Mouse (Mus musculus) midbrain, embryonic 14.5 days (tissue): ENCODE results near the gene Fam19a3. TPM values are rescaled to one million over a fixed set of nuclear protein-coding genes. Genes with fewer than 3 reads are reported as not detected.
"Not testable (repeated sequence)": the region's sequence is repeated elsewhere in the genome, so short reads cannot be mapped to it uniquely, and the experiment has no call there.

ENCODE experiments used
- ATAC-seq: fragments of 200-750 bp; cut with Nextera tagmentation; 2 replicates; pipeline ENCODE4 v1.8.0; 2017; ENCODE audit warnings: moderate number of reproducible peaks, moderate library complexity; ENCODE audit not compliant: low FRiP score, low TSS enrichment
- DNase-seq: peaks from one replicate; pipeline ENCODE4 v3.0.0-alpha.2; 2015
- H3K27ac ChIP-seq: fragments of 300-500 bp; sonication (generic); replicated peaks from 2 replicates; pipeline ENCODE4 v1.5.1; 2014; ENCODE audit warnings: mild to moderate bottlenecking, low read depth, low read length, moderate library complexity
- H3K27me3 ChIP-seq: fragments of 300-500 bp; sonication (generic); 2 replicates; pipeline ENCODE4 v1.6.1; 2014; ENCODE audit warnings: low read length, control low read depth, mixed read lengths; ENCODE audit not compliant: control insufficient read depth, insufficient read depth
- H3K36me3 ChIP-seq: fragments of 300-500 bp; sonication (generic); 2 replicates; pipeline ENCODE4 v1.6.1; 2014; ENCODE audit warnings: low read length, control low read depth; ENCODE audit not compliant: control insufficient read depth, insufficient read depth
- H3K4me1 ChIP-seq: fragments of 300-500 bp; sonication (generic); 2 replicates; pipeline ENCODE4 v1.6.1; 2014; ENCODE audit warnings: mild to moderate bottlenecking, antibody characterized with exemption, low read length, control low read depth; ENCODE audit not compliant: control insufficient read depth, insufficient read depth
- H3K4me2 ChIP-seq: fragments of 300-500 bp; sonication (generic); 2 replicates; pipeline ENCODE4 v1.6.1; 2014; ENCODE audit warnings: mild to moderate bottlenecking, low read length, moderate library complexity
- H3K4me3 ChIP-seq: fragments of 300-500 bp; sonication (generic); replicated peaks from 2 replicates; pipeline ENCODE4 v1.5.1; 2014; ENCODE audit warnings: low read depth, low read length
- H3K9ac ChIP-seq: fragments of 300-500 bp; sonication (generic); replicated peaks from 2 replicates; pipeline ENCODE4 v1.6.1; 2014; ENCODE audit warnings: mild to moderate bottlenecking, low read length, moderate library complexity
- H3K9me3 ChIP-seq: fragments of 300-500 bp; sonication (generic); 2 replicates; pipeline ENCODE4 v1.6.1; 2016; ENCODE audit warnings: low read length, control low read depth, mixed read lengths; ENCODE audit not compliant: control insufficient read depth
- WGBS: fragments of 180-500 bp; shearing (Covaris S2); extraction: QIAGEN DNeasy Blood & Tissue Kit; methylation state at CpG from one replicate; pipeline ENCODE4 v1.1.7; 2014; 5-methylcytosine and 5-hydroxymethylcytosine counted together
- polyA plus RNA-seq: library from polyadenylated mRNA; unstranded; fragments of >200 nt; fragmentation: Nextera tagmentation; extraction: Ambion mirVana; gene quantifications from 2 replicates; pipeline ENCODE4 v1.2.1, GENCODE M21; 2014

The Fam19a3 gene
- polyA plus RNA-seq, 1 experiment from 2014 or later = not detected

DNA sequence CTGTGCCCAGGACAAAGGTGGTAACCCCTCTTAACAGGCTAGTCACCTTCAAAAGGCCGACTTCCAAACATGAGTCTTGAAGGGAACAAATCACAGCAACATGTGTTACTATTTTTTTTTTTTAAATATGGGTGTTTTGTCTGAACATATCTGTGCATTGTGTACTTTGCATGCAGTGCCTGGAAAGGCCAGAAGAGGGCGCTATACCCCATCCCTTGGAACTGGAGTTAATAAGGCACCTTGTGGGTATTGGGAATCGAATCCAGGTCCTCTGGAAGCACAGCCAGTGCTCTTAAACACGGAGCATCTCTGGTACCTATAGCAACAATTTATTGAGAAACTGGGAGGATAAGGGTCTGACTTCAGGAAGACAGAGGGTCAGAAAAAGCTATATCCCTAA lies 16.6 kb downstream of the Fam19a3 start:
- 21% methylated on average over 4 of the region's 4 CpGs for WGBS
- H3K4me3 ChIP-seq = no peak overlapping the region

GRCm38 (mm10) chr3:104762103-104762863 lies 19.4 kb downstream of the Fam19a3 start:
- H3K4me1 ChIP-seq, H3K4me2 ChIP-seq, H3K36me3 ChIP-seq, H3K9me3 ChIP-seq, H3K27me3 ChIP-seq, H3K9ac ChIP-seq, H3K4me3 ChIP-seq, DNase-seq, H3K27ac ChIP-seq, ATAC-seq: not testable (repeated sequence)
- WGBS = 17% methylated on average over 19 of the region's 20 CpGs

More for the DNA sequence above, 16.6 kb downstream of the Fam19a3 start:
- no peak overlapping the region for H3K4me2 ChIP-seq
- H3K9me3 ChIP-seq = no peaks in the 10 kb centered on the region
- no peaks in the 10 kb centered on the region for H3K4me1 ChIP-seq
- no peak overlapping the region for H3K27ac ChIP-seq
- no peak for ATAC-seq
- H3K36me3 ChIP-seq = no peaks in the 10 kb centered on the region
- H3K27me3 ChIP-seq = no peaks in the 10 kb centered on the region
- no peak overlapping the region for H3K9ac ChIP-seq
- DNase-seq = no peak

- Histone ChIP-seq H3K27me3 (no peaks in the 10 kb centered on the region), H3K27ac (no peak overlapping the region), H3K9ac (peak overlapping the region; percentile 29; the same call in 1 of the 2 replicates), H3K4me3 (peak overlapping the region; percentile 32), H3K4me2 (peak overlapping the region; percentile 56), H3K36me3 (no peaks in the 10 kb centered on the region), H3K9me3 (no peaks in the 10 kb centered on the region), H3K4me1 (no peaks in the 10 kb centered on the region)
- 12% methylated on average over 5 of the region's 5 CpGs for WGBS
- ATAC-seq (no peak), DNase-seq (no peak)
Observed at GRCm38 (mm10) chr3:104758869-104759268, 22.8 kb downstream of the Fam19a3 start.

- H3K36me3 ChIP-seq = no peaks in the 10 kb centered on the region
- ATAC-seq = peak; percentile 67; the same call in 1 of the 2 replicates
- H3K4me3 ChIP-seq = peak overlapping the region; percentile 32
- DNase-seq = peak; percentile 90
- H3K9ac ChIP-seq = peak overlapping the region; percentile 29; the same call in 1 of the 2 replicates
- WGBS = 1% methylated on average over 27 of the region's 27 CpGs
- H3K4me2 ChIP-seq = peak overlapping the region; percentile 56
- H3K27ac ChIP-seq = no peak overlapping the region
- H3K4me1 ChIP-seq = no peaks in the 10 kb centered on the region
- H3K27me3 ChIP-seq = no peaks in the 10 kb centered on the region
- H3K9me3 ChIP-seq = no peaks in the 10 kb centered on the region
Observed at GRCm38 (mm10) chr3:104758406-104758805, 23.2 kb downstream of the Fam19a3 start.

- H3K27ac ChIP-seq, H3K27me3 ChIP-seq, H3K4me2 ChIP-seq, H3K36me3 ChIP-seq, H3K9ac ChIP-seq, H3K4me1 ChIP-seq, ATAC-seq, H3K9me3 ChIP-seq, H3K4me3 ChIP-seq: not testable (repeated sequence)
- 16% methylated on average over 24 of the region's 25 CpGs for WGBS
- DNase-seq = peak; percentile 12
Observed at GRCm38 (mm10) chr3:104752845-104753244, 28.8 kb downstream of the Fam19a3 start.

- 70% methylated on average over 1 of the region's 1 CpGs for WGBS
- Histone ChIP-seq H3K4me2 (no peak overlapping the region), H3K9me3 (no peaks in the 10 kb centered on the region), H3K4me1 (no peaks in the 10 kb centered on the region), H3K27ac (no peak overlapping the region), H3K4me3 (no peak overlapping the region), H3K36me3 (no peaks in the 10 kb centered on the region), H3K27me3 (no peaks in the 10 kb centered on the region), H3K9ac (no peak overlapping the region)
- DNase-seq = no peak
- no peak for ATAC-seq
Observed at GRCm38 (mm10) chr3:104743864-104744263, 37.8 kb downstream of the Fam19a3 start.

- DNase-seq (no peak), ATAC-seq (no peak)
- H3K36me3 ChIP-seq = no peaks in the 10 kb centered on the region
- no peak overlapping the region for H3K4me3 ChIP-seq
- no peaks in the 10 kb centered on the region for H3K9me3 ChIP-seq
- no peaks in the 10 kb centered on the region for H3K27me3 ChIP-seq
- H3K27ac ChIP-seq = no peak overlapping the region
- H3K4me1 ChIP-seq = no peaks in the 10 kb centered on the region
- H3K9ac ChIP-seq = no peak overlapping the region
- 48% methylated on average over 1 of the region's 1 CpGs for WGBS
- no peak overlapping the region for H3K4me2 ChIP-seq
Observed at GRCm38 (mm10) chr3:104743161-104743560, 38.5 kb downstream of the Fam19a3 start.

- DNase-seq (no peak), ATAC-seq (no peak)
- Histone ChIP-seq H3K27me3 (no peaks in the 10 kb centered on the region), H3K9me3 (no peaks in the 10 kb centered on the region), H3K36me3 (no peaks in the 10 kb centered on the region), H3K4me1 (no peaks in the 10 kb centered on the region), H3K4me3 (no peak overlapping the region), H3K27ac (no peak overlapping the region), H3K9ac (no peak overlapping the region), H3K4me2 (no peak overlapping the region)
- 93% methylated on average over 3 of the region's 3 CpGs for WGBS
Observed at GRCm38 (mm10) chr3:104741954-104742353, 39.7 kb downstream of the Fam19a3 start.

- H3K9me3 ChIP-seq = no peaks in the 10 kb centered on the region
- H3K9ac ChIP-seq = no peak overlapping the region
- no peak overlapping the region for H3K4me3 ChIP-seq
- no peak overlapping the region for H3K4me2 ChIP-seq
- no peaks in the 10 kb centered on the region for H3K4me1 ChIP-seq
- ATAC-seq (no peak), DNase-seq (no peak)
- no peaks in the 10 kb centered on the region for H3K27me3 ChIP-seq
- no peaks in the 10 kb centered on the region for H3K36me3 ChIP-seq
- 65% methylated on average over 7 of the region's 7 CpGs for WGBS
- H3K27ac ChIP-seq = no peak overlapping the region
Observed at GRCm38 (mm10) chr3:104734654-104735053, 47.0 kb downstream of the Fam19a3 start.
